Mouse (Mus musculus) heart, postnatal 36 days (tissue): ENCODE results near the gene Kcnk10. TPM values are rescaled to one million over a fixed set of nuclear protein-coding genes. Genes with fewer than 3 reads are reported as not detected.

Source experiments
- DNase-seq, 2 experiments: peaks; one replicate each; pipeline ENCODE4 v3.0.0; 2021 to 2022
- intact Hi-C: fragments of 180-260 bp; cut with DNase I; formaldehyde crosslinking; loops from one replicate; pipeline ENCODE4 v1.15.1; 2025
- total RNA-seq, 2 experiments: library from RNA; stranded (reverse); gene quantifications; 2 replicates each; pipeline ENCODE4 v1.2.3; 2021

The Kcnk10 gene
- total RNA-seq, 2 experiments from 2014 or later = 0.22 TPM; not detected in 1

DNA sequence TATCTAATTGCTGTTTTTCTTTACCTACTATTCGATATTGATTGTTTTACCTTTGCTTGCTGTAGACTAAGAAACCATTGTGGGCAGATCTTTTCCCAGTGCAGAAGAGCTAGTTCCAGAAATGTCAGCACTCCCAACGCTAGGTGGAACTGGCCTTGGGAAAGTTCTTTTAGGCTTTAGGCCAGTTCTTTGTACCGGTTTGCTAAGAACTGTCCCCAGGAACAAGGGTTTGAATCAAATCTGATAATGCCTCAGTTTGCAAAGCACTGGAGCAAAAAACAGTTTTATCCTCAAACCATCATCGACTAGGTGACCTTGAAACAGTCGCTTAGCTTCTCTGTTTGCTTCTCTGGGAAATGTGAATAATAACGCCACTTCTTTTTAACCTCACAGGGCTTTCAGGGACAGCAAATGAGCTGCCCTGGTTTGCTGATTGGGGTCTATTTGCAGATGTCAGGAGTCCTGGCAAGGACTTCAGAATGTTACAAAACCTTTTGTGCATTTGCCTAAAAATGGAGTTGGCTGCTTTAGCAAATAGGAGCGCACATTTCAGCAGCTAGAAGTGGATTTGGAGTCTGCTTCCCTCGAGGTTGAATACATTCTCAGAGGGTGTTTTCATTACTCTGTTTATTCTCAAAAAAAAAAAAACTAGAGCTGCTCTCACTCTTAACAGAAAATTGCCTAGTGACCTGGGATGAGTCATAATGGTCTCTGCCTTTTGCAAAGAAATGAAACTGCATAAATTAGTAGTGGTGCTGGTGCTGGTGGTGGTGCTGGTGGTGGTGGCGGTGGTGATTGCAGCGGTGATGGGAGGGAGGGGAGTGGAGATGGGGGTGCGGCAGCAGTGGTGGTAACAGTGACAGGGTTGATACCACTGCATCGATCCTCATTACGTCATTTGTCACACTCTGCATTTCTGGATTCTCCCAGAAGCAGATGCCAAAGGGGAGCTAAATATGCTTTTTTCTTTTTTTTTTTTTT lies 53.5 kb downstream of the Kcnk10 start:
- DNase-seq = no peak
- intact Hi-C loops = no loop called here

DNA sequence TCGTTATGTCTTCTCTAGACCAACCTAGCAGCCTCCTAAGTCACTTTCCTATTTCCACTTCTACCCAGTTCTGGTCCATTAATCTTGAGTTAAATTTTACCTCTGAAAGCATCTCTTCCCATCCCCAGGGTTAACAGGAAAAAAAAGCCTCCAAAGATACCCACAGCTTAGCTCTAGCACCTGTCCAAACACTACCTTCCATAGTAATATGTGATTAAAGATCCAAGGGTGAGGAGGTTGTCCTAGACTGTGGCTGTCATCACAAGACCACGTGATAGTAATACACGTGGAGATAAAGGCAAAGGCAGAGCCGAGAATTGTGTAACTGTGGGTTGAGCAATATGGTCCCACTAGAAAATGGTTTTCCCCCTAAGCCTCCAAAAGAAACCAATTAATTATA lies 56.8 kb downstream of the Kcnk10 start:
- intact Hi-C loops = no loop called here
- no peak for DNase-seq

DNA sequence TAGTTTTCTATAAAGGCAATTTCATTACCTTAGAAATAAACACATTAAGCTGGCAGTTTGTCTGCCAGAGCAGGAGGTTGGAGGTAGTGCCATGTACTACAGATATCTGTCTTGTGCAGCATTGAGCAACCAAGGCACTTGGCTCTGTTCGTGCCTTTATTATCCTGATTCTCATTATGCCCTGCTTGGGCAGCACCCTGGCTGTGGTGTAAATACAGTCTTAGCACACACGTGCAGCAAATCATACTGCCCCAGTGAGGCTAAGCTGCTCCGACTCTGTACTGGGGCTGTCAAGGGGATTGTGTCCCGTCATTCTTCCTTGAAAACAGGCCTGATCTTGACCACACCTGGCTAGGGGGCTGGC lies 57.6 kb downstream of the Kcnk10 start:
- intact Hi-C loops = no loop called here
- DNase-seq = no peak

DNA sequence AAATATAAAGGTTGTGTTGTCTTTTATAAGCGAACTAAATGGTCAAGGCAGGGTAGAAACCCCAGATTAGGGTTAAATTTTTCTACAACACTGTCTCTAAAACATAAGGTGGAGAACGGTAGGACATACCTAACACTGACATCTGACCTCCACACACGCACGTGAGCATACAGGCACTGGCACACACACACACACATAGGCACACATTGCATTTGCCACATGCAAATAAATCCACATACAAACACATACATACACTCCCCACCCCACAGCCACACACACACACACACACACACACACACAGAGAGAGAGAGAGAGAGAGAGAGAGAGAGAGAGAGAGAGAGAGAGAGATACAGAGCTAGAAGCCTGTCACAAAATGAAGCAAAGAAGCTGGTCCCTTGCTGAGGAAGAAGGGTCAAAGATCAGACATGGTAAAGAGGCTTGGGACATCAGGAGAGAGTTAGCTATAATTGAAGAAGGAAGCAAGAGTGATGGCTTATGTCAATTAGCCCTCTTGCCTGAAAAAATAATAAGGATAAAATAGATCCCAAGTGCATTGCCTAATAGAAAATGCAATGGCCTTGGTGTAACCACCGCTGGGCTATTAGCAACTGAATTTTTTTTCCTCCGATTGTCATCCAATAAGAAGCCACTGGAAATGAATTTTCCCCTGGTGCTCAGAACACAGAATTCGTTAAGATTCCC lies 58.1 kb downstream of the Kcnk10 start:
- intact Hi-C loops = no loop called here
- DNase-seq = no peak

DNA sequence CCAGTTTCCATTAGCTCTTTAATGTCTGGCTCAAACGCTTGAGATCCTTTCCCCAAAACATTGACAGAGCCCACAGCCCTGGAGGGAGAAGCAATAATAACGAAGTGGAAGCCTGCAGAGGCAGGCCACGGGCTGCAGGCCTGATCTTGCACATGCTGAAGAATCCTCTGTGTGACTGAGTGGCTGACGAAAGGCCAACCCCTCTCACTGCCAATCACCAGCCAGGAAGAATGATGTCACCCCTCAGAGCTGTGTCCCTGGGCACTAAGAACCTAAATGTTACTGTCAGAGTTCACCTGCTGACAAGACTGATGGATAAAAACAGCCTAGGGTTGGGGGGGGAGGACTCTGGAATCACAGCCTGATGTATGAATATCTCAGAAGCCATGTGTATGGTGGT lies 72.5 kb downstream of the Kcnk10 start:
- intact Hi-C loops = no loop called here
- no peak for DNase-seq

DNA sequence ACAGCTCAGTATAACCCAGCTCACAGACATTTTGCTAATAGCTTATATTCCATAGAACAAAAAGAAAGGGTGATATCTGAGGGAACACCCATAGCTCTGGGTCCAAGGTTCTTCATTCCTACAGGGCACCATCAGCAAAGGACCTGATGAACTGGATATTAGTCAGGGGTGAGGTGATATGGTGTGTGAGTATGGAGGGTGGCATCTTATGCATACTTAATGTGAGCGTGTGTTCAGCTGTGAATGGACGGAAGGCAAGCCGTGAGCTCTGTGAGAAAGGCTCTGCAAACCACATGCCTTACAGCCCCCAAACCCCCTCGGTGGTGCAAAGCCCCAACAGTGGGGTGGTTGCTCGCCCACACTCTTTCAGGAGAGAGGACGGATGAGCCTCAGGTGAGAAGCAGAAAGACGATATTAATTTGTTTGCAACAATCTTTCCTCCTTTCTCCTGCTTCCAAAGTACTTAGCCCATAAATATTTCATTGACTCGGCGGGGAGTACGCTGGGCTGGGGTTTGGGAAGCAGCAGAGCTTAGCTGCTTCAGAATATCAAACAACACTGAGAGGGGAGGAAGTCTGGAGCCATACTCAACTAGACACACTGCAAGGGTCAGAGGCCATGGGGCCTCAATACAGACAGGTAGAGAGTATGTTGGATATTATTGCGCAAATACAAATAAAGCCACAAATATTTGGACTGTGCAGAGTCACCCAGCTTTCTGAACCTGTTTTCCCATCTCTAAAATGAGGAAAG lies 76.4 kb downstream of the Kcnk10 start:
- intact Hi-C loops = no loop called here
- DNase-seq = no peak

DNA sequence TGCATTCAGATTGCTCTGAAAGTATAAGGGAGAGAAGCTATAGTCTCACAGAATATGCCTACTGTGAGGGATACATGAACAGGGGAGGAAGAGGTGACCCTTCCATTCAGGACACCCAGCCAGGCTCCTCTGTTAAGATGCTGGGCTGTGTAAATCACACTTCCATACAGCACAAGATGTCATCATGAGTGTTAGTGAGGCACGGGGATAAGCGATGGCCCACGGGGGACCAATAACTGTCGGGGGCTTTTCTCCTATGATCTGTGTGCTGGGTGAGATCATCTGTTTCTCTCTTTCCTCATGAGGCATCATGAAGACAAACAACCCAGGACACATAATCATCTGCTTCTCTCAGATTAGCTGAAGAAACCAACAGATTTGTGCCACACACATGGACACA lies 77.1 kb downstream of the Kcnk10 start:
- DNase-seq = no peak
- intact Hi-C loops = no loop called here

DNA sequence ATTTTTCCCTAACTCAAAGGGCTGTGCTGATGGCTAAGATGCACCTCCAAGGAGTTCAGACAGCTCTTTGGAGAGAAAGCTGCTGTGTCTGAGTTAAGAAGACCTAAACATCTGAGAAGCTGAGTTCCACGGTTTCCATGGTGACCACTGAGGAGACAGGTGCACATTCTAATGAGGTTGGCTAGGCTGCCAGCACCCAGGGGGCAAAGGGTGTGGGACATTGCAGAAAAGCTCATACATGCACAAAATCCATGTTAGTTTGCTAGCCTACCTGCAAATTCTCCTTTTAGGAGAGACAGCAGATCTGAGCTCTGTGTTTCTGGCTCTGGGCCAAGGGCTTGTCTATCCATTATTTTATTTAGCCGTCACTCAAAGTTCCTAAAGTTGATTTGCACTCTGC lies 96.7 kb downstream of the Kcnk10 start:
- intact Hi-C loops = no loop called here

DNA sequence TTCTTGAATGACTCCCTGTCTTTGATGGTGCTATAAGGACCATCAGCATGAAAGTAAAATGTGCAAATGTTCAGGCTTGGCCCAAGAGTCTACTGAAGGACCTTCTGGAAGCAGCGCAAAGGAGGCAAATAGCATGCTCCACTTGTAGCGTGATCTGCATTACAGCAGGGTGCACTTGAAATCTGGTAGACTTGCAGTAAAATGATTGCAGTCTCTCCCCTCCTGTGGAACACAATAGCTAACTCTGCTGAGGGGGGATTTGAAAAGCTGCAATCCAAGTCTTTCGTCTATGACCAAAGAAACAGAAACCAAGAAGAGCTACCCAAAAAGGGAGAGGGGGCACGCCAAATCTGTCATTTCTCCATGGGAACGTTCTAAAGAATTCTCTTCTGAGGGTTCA lies 97.1 kb downstream of the Kcnk10 start:
- intact Hi-C loops = no loop called here
- no peak for DNase-seq

More for the DNA sequence above, 96.7 kb downstream of the Kcnk10 start:
- DNase-seq = no peak

DNA sequence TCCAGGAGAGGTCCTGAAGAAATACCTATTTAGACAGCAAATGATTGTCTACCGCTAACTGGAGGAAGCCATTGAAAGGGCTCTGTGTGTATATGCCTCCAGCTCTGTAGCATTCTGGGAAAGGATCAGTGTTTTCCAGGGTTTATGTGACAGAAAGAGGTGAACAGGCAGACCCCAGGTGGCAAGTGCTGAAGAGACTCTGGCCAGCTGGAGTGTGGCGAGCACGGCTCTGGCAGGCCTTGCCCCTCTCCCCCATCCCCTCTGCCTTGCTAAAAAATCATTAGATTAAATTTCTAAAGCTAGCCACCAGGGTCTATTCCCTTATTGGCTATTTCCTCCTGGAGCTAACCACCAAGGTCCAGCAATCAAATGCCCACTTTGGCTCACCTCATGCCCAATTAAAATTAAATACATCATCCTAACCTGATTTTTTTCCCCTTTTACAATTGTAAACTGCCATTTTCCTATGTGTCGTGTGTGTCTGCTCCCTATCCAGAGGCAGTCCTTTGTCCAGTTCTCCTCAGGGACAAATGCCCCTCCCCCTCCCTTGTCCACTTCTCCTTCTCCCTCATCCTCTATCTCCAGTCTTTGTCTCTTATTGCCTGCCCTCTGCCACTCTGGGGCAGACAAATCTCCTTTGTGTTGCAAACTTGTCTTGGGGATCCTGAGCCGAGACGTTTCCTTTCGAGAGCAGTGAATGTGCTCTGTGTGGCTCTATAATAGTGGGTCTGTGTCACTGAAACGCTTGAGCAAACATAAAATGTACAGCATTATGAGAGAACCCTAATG lies 100.2 kb downstream of the Kcnk10 start:
- no peak for DNase-seq

DNA sequence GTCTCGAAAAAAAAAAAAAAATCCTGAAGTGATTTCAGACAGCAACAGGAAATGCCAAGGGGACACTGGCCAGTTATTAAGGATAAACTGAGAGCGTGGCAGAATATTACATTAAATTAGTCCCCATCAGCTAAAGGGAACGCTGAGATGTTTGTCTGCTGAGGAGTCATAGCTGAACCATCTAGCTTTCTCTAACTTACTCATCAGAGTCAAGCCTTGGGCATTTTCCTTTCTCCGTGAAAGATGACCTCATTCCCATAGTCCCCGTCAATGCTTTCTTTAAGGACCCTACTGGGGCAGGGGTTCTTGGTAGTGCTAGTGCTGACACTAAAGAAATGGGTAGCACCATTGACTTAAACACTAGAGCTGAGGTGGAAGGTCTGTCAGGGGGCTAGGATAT lies 106.9 kb downstream of the Kcnk10 start:
- intact Hi-C loops = no loop called here
- DNase-seq = no peak

More for the DNA sequence above, 100.2 kb downstream of the Kcnk10 start:
- intact Hi-C loops = no loop called here

DNA sequence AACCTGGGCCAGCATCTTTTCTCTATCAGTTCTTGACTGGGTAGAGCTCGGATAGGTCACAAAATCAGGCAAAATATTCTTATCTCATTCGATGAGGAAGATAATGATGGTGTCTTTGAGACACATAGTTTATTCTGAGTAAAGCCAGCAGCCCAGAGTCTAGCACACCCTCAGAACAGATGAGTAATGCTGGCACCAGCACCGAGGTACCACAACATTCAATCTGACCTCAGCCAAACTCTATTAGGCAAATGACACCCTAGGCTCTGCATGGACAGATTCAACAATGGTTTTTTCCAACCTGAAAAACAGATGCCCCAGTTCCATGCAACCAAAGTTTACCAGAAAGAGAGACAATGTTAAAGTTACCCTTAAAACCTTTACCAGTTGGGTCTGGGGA lies 108.0 kb downstream of the Kcnk10 start:
- DNase-seq = no peak

DNA sequence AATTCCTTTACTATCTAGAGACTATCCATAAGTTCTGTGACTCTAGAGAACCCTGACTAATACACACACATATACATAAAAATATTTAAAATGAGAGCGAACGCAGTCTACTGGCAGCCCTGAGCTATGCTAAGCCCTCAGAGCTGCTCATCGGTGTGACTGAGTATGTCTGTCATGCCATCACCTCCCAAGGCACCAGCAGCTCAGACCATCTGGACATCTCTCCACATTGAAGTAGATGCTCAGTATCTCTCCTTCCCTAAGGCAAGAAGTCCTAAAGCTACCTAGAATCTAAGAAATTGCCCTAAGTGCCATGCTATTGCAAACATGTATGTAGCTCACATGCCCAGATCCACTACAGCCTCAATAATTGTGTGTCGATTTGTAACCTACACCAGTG lies 110.3 kb downstream of the Kcnk10 start:
- intact Hi-C loops = no loop called here
- DNase-seq = no peak

More for the DNA sequence above, 108.0 kb downstream of the Kcnk10 start:
- intact Hi-C loops = no loop called here

DNA sequence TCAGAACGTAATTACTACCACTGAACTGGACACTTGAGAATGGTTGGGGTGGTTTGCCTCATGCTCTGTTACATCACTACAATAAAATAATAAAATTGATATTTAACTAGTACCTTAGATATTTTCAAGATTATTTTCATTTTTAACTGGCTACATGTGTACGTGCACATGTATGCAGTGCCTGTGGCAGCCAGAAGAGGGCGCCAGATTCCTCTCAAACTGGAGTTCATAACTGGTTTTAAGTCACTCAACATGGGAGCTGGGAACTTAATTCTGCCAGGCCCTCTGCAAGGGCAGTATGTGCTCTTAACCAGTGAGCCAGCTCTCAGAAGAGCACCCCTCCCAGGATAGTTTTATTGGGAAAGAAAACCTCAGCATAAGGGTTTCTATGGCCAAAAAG lies 118.2 kb downstream of the Kcnk10 start:
- intact Hi-C loops = no loop called here
- DNase-seq = peak in 1 of 2 experiments; percentile 4

DNA sequence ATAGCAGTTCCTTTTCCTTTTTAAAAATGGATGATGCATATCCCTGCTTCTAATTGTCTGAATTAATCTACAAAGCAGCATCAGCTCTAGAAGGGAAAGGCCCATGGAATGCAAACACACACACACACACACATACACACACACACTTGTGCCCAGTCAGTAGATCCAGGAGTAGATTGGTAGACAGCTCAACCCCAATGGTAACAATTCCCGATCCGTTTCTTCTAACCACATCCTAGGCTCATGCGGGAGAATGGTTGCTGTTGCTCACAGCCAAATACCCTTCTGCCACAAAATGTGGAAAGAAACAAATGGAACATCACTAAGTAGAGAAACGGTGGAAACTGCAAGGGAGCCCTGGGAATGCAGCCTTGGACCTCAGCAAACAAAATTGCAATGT lies 119.2 kb downstream of the Kcnk10 start:
- intact Hi-C loops = no loop called here
- DNase-seq = no peak

DNA sequence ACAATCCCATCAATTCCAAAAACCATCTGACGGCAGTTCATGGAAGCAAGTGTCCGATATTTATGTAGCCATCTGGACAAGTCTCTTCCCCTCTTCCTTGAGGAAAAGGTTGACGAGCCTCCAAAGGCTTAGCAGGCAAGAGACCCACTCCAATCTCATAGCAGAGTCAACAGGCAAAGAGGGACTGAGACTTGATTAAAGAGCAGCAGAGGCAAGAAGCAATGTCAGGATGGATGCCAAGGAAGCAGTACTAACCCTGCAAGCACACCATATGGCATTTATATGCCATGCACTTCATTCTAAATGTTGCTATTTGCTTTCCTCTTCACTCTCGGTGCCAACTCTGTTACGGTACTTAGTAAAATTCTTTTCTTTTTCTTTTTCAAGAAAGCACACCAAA lies 119.6 kb downstream of the Kcnk10 start:
- intact Hi-C loops = no loop called here

DNA sequence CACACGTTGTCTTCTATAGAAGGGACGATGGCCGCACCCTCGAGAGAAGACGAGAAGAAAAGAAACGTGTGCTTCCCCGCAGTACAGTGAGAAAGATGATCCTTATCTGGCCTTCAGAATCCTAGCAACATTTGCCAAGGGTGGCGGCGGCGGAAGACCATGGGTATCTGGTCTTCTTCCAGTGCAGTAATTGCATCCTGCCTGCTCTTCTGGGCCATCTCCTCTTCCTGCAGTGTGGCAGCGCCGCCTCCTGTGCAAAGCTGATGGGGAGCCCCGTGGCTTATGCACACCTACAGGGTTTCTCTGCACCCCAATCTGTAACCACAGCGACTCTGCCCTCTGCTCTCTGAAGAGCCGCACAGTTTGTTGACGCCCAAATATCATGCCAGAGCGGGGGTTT lies 124.9 kb downstream of the Kcnk10 start:
- intact Hi-C loops = no loop called here
- DNase-seq = no peak

More for the DNA sequence above, 119.6 kb downstream of the Kcnk10 start:
- DNase-seq = no peak

DNA sequence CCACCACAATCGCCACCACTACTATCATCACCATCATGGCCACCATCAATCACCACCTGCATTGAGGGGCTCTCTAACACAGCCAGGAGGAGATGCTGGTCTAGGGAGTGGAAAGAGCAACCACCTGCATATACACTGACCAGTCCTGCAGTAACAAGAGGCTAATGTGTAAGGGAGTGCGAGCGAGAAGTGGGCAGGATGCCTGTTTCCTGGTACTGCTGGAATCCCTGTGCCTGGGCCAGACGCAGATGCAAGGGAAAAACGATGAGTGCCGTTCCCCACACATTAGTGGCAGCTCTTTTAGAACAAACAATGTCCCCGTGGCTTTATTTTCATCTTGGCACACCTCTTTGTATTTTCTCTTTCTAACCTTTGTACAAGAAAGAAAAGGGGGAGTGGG lies 125.5 kb downstream of the Kcnk10 start:
- no peak for DNase-seq
- intact Hi-C loops = no loop called here

DNA sequence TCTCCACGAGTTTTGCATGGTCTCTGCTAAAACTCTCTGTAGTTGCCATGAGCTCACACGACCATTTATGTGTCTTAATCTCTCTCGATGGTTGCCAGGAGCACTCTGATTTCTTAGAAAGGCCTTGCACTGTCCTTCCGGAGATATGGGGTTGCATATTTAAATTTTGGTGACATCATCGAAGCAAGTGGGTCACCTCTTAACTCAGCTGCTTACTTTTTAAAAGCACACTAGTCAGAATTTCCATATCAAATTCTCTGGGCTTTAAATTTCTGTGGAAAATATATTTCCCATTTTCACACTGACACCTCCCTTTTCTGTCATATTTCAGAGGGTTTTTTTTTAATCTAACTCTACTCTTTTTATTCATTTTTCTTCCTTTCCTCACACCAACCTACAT lies 132.5 kb downstream of the Kcnk10 start:
- no peak for DNase-seq
- intact Hi-C loops = no loop called here

DNA sequence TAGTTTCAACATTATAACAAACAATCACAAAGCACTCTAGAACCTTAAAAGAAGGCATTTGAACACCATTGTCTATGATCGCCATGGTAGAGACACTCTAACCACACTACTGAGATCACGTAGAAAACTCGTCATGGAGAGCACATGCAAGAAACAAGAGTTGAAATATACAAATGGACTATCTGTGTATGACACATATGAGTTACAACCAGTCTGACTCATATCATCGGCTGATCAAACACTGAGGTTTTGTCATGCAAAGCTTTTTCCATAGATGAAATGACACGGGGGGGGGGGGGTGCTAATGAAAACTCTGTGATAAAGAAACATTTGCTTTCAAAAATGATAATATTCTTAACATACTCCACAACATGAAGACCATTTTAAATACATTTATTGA lies 133.2 kb downstream of the Kcnk10 start:
- DNase-seq = no peak
- intact Hi-C loops = no loop called here
